Mouse (Mus musculus): ENCODE measurements around the gene Gm5431.
A peak's percentile ranks its signal among the peaks of the same experiment; 100 is the strongest.

DNA sequence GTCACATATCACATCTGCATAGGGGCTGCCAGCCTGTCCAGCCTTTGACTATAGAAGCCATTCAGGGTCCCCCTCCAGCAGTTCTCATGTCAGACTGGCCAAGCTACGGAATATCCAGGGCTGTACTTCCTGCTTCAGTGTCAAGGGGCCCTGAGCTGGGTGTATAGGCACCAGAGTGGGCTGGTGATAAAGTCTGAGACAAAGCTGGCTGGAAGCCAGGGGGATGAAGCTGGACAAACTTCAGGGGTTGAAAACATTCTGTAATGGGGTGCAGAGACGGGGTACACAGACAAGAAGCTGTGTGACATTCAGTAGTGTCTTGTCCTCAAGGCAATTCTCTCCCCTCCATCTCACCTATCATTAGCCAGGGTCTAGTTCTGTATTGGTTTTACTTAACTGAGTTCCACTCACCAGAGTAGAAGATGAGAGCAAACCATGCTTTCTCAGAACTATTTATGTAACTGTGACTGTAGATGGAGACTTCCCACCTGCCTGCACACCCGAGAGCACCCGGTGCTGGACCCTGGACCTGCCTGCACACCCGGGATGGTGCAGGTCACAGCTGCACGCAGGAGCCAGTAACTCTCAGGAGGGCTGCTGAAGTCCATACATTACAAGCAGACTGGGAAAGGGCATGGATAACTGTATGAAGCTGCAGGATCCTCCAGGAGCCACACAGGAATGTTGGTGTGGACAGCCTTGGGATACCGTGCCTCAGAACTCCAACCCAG, 32.5 kb downstream of the Gm5431 start:
- TF ChIP-seq POLR2A (IDR thresholded peaks at IDR 0.05; ENCODE audit: borderline replicate concordance, control insufficient read depth, low read depth, low read length) (0 out of 2 replicates have a peak, but pooled peaks have one; percentile 15), CTCF (IDR thresholded peaks at IDR 0.05; ENCODE audit: control insufficient read depth, insufficient read depth, low read length) (no peak)

All from bone marrow, adult 2 months (tissue).